Mouse (Mus musculus) spleen, adult 2 months (tissue): ENCODE measurements around the gene Olfr1255.

Source experiments
- CTCF ChIP-seq: fragments of 200-500 bp; IDR thresholded peaks from 2 replicates; pipeline ENCODE4 v1.5.1; 2011; ENCODE audit warnings: mild to moderate bottlenecking, inconsistent platforms; ENCODE audit not compliant: insufficient read depth, insufficient read length, insufficient replicate concordance; ENCODE audit errors: extremely low read depth
- POLR2A ChIP-seq: fragments of 200-500 bp; IDR thresholded peaks from 2 replicates; pipeline ENCODE4 v1.6.1; 2011; ENCODE audit warnings: low read depth, low read length, inconsistent platforms

DNA sequence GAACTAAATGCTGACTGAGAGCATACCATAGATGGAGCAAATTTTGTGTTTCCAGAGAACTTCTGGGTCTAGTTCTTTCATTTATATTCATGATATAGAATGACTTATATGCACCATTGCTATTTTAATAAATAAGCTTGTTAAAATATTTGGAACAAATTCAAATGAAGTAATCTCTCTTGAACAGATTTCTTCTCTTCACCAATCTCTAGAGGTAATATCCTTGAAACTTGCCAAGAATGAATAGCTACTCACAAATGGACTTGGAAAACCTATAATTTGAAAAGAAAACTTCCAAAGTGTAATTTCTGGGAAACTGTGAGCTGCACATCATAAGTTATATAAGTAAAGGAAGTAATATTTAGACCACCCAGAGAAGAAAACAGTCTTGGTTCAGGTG is 18.3 kb upstream of the Olfr1255 start, which contains the start of gene Olfr1254:
- TF ChIP-seq CTCF: no peak
- TF ChIP-seq POLR2A: no peak
